Mouse (Mus musculus): ENCODE measurements at regions not wholly inside any gene's neighbourhood (a gene's known extent, or its start where the extent isn't known, plus 50 kb on each side); places are given as distances from the start of the nearest gene placed in this dataset.

DNA sequence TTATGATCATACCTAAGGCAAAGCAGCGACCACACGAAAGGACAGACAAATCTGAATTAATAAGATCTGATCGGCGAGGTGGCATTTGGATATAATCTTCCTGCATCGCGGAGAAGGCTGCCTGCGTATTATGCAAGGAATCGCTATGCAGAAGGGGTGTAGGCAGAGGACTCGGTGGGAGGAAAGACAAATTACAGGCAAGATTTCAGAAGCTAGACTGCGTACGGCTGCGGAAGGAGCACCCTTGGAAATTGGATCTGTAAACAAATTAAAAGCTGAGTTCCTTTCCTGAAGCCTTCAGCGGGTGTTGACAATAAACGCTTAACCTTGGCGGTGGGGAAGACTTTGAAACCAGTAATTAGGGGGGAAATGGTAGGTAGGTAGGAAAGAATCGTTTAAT, 257.3 kb downstream of the Barhl2 start:
- DNase-seq, result no peak
- intact Hi-C loops (cut with DNase I), result no loop called here

GRCm38 (mm10) chr5:106199061-106199460, 258.9 kb downstream of the Barhl2 start:
- intact Hi-C loops (cut with DNase I), result no loop called here
- DNase-seq, result no peak

DNA sequence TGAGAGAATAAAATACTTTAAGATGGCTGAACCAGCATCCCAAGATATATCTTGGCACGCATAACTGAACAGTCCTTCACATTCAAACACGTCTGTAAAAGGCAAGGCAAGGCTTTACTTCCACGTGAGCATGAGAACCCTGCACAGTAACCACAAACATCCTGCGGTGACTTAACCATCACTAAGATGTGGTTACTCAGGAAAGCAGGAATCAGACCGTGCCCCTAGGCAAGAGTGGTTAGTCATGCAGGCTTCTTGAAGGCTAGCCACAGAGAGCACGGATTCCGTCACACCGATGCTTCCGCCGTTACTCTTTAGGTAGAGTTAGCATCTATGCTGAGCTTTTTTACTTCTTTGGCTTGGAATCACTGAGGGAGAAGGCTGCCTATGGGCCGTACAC, 266.8 kb downstream of the Barhl2 start:
- intact Hi-C loops (cut with DNase I), result no loop called here
- no peak for DNase-seq

DNA sequence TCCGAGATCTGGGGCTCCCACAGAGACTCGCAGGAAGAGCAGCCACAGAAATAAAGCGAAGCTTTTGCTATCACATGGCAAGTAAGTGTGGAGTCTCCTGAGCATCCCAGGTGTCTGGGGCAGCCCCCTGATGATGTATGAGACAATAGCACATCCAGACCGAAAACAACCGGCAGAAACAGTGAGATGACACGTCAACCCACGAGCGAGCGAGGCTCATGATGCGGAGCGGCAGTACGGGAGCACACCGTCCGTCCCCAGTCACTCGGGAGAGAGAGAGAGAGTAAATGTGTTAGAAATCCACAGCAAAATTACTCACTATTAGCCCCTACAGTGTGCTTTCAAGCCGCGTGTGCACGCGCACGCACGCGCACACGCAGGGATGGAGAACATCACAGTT, 276.2 kb downstream of the Barhl2 start:
- DNase-seq, result no peak
- intact Hi-C loops (cut with DNase I), result no loop called here

DNA sequence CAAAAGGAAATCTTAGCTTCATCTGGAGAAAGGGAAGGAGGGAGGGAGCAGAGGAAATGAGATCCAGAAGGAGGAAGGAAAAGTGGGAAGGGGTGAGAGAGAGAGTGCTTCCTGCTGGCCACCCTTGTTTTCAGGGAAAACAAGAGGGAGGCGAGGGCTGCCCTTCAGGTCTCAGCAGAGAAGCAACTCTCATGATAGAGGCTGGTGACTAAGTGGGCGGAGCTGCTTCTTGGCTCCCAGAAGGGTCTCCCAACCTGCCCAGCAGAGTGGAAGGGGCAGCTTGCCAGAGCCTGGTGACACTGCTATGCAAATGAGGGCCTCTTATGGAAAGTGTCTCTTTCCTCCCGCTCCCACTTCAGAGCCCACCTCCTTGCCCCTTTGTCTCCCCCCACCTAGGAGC, 285.8 kb downstream of the Barhl2 start:
- peak; percentile 95 for DNase-seq

GRCm38 (mm10) chr5:106170405-106170804, 287.6 kb downstream of the Barhl2 start:
- intact Hi-C loops (cut with DNase I), result no loop called here
- no peak for DNase-seq

More for the DNA sequence above, 285.8 kb downstream of the Barhl2 start:
- intact Hi-C loops (cut with DNase I), result no loop called here

DNA sequence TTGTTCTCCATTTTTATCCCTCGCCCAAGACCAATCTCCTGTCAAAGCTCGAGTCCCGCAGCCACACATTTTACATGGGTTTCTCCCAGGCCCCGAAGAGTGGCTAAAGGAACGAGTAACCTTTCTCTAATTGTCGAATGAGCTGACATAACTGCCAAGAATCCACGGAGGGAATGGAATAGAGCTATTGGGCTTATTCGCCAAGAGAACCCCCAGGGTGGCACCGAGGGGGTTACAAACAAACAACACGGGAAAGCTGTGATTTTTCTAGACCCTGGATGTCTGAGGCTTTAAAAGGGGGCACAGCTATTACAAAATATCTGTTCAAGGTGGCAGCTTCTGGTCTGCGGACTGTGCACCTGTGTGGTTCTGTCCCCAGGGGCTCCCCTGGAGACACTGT, 290.4 kb downstream of the Barhl2 start:
- no peak for DNase-seq
- intact Hi-C loops (cut with DNase I), result no loop called here

DNA sequence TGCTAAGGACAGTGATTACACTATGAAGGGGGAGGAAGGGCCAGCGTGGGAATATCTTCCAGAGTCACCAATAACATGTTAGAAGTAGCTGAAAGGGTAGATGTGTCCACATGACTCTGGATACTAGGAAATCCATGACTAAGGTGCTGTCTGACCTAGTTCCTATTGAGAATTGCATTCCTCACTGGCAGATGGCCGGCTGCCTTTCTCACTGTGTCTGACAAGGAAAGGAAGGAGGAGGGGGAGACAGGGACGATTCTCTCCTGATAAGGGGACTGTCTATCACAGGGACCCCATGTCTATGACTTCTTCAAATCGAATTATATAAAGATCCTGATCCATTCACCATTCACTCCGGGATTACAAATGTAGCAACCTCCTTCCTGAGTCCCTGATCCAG, 289.9 kb downstream of the Zfp326 start:
- intact Hi-C loops (cut with DNase I), result no loop called here

DNA sequence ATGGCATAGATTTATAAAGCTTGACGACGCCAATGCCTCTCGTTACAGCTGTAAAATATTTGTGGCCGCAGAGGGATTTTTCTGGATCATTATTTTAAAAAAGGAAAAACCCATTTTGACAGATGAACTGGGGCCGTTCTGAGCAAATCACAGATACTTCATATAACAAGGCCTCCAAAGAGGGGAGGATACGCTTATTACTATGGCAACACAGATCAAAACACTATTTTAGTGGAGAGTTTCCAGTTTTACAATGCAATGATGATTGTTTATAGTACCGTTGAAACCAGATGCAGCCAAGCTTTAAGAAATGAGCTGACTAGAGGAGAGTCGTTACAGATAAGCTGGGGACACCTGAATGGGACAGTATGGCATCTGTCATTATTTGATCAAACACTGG, 287.8 kb downstream of the Zfp326 start:
- intact Hi-C loops (cut with DNase I), result no loop called here
- DNase-seq, result no peak

More for the DNA sequence above, 289.9 kb downstream of the Zfp326 start:
- DNase-seq, result no peak

- DNase-seq, result peak; percentile 62
- intact Hi-C loops (cut with DNase I), result no loop called here
These were observed 286.8 kb downstream of the Zfp326 start for GRCm38 (mm10) chr5:106162981-106163653.

DNA sequence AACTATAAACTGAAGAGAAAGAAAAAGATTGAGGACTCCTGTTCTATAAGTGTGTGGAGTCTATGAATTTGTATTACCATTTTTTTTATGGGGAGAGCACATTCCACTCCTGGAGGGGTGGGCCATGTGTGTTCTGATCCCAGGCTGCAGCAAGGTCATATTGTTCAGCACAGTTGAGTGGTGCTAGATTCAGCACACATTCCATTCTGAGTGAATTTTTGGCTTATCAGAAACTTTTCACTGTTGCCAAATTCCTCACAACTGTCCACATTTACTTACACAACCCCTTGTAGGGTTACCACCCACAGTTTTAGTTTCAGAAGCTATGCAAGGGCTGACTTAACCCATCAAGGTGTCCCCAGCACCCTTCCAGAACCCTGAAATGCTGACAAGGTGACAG, 262.7 kb downstream of the Zfp326 start:
- intact Hi-C loops (cut with DNase I), result no loop called here
- no peak for DNase-seq

- DNase-seq, result peak; percentile 42
- intact Hi-C loops (cut with DNase I), result no loop called here
These were observed 246.6 kb downstream of the Zfp326 start for GRCm38 (mm10) chr5:106122928-106123327.

- peak; percentile 34 for DNase-seq
- intact Hi-C loops (cut with DNase I), result no loop called here
These were observed 243.2 kb downstream of the Zfp326 start for GRCm38 (mm10) chr5:106119584-106119983.

DNA sequence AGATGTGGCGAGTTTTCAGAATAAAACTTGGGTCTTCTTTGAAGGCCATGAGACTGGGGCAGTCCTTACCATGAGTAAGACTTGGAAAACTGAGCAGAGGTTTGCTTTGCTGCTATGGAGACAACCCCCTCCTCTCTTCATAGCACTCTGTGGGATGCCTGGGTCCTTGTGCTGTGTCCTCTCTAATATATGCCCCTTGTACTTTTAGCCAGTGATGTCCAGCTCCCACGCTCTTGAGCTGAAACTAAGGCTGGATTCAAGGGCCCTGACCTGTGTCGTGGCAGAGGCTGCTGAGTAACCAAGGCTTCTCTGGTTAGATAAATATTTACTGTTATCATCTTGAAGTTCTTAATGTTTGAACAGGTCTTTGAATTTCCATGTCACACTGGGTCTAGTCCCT, 236.8 kb downstream of the Zfp326 start:
- intact Hi-C loops (cut with DNase I), result no loop called here
- no peak for DNase-seq

GRCm38 (mm10) chr5:106108474-106108971, 232.2 kb downstream of the Zfp326 start:
- DNase-seq, result no peak

GRCm38 (mm10) chr5:106102255-106102654, 225.9 kb downstream of the Zfp326 start:
- no peak for DNase-seq
- intact Hi-C loops (cut with DNase I), result no loop called here

More at GRCm38 (mm10) chr5:106108474-106108971, 232.2 kb downstream of the Zfp326 start:
- intact Hi-C loops (cut with DNase I), result no loop called here

- intact Hi-C loops (cut with DNase I), result no loop called here
- DNase-seq, result peak; percentile 68
These were observed 222.5 kb downstream of the Zfp326 start for GRCm38 (mm10) chr5:106098887-106099286.

- peak; percentile 33 for DNase-seq
- intact Hi-C loops (cut with DNase I), result no loop called here
These were observed 213.0 kb downstream of the Zfp326 start for GRCm38 (mm10) chr5:106089332-106089731.

GRCm38 (mm10) chr5:106088478-106089185, 212.3 kb downstream of the Zfp326 start:
- intact Hi-C loops (cut with DNase I), result no loop called here

GRCm38 (mm10) chr5:106083786-106084185, 207.4 kb downstream of the Zfp326 start:
- DNase-seq, result no peak
- intact Hi-C loops (cut with DNase I), result no loop called here

More at GRCm38 (mm10) chr5:106088478-106089185, 212.3 kb downstream of the Zfp326 start:
- peak; percentile 13 for DNase-seq

DNA sequence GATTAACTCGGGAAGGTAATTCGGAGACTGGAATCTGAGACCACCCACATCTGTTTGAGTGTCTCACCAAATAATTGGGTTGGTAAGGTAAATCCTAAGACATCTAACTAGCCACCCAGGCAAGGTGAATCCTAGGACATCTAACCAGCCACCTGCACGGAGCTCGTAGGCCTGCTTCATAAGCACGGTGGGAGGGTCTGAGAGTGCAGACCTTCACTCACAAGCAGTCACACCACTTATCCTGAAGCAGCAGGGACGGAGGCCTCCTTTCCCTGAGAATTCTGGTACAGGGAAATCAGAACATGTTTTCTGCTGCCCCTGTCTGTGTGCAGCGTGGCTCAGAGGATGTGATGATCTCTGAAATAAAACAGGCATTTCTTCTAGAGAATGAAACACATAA, 206.5 kb downstream of the Zfp326 start:
- DNase-seq, result no peak
- intact Hi-C loops (cut with DNase I), result no loop called here

GRCm38 (mm10) chr5:106067124-106067551, 190.8 kb downstream of the Zfp326 start:
- no peak for DNase-seq

More at GRCm38 (mm10) chr5:106067124-106067551, 190.8 kb downstream of the Zfp326 start:
- intact Hi-C loops (cut with DNase I), result no loop called here
